Mouse (Mus musculus) monocyte, adult 5-6 weeks (primary cell): ENCODE measurements around the gene 4931428F04Rik. TPM values are rescaled to one million over a fixed set of nuclear protein-coding genes. Genes with fewer than 3 reads are reported as not detected.

Experiments
- ATAC-seq: fragments of 153-309, 156-312 bp; replicated peaks from 2 replicates; pipeline ENCODE4 v1.8.0; 2017; ENCODE audit warnings: mild to moderate bottlenecking; ENCODE audit not compliant: low TSS enrichment, insufficient number of reproducible peaks, severe bottlenecking, poor library complexity, low FRiP score
- total RNA-seq: library from RNA; stranded (forward); fragments of 200-1000, 200-491, 200-594 nt; gene quantifications from 3 replicates; pipeline ENCODE4 v1.2.3, GENCODE M21; 2017

4931428F04Rik gene
- 0.64 to 1.3 TPM in 2 of 3 replicates, not detected in the other for total RNA-seq

- 0 out of 2 replicates have a peak, but pooled peaks have one; percentile 1 for ATAC-seq
These were observed at the start of gene 4931428F04Rik for GRCm38 (mm10) chr8:105289805-105290460. Gene 4931428F04Rik (minus strand): TSS chr8:105289864.

DNA sequence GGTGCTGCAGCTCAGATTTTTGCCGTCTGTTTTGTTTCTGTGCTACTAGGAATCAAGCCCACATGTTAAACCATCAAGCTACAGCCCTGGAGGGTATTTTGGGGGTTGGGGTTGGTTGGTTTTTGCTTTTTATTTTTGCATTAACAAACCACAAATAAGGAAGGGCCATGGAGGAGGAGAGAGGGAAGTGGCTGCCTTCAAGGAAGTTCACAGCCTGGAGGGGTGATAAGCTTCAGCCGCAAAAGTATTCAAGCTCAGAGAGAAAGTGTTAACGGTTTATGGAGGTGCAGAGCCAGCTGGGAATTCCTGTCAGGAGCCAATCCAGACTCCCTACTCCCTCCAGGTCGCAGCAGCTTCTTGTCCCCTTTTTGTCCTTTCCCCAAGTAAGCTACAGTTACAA is 49.3 kb upstream of the 4931428F04Rik start:
- ATAC-seq = no peak

- no peak for ATAC-seq
These were observed 46.9 kb upstream of the 4931428F04Rik start for GRCm38 (mm10) chr8:105336373-105337130.

DNA sequence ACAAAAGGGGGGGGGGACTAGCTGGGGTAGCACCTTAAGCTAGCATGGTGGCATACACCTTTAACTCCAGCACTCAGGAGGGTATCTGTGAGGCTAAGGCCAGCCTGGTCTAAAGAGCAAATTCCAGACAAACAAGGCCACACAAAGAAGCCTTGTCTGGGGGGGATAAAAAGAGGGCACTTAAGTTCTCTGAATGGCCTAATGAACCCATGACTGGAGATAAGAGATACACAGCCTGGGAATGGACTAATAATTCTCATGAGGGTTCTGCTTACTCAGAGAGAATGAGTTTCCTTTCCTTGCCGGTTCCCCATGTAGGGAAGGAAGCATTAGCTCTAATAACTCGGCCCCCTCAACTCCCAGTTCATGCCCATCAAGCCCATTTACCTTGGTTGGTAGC is 42.9 kb upstream of the 4931428F04Rik start:
- no peak for ATAC-seq

DNA sequence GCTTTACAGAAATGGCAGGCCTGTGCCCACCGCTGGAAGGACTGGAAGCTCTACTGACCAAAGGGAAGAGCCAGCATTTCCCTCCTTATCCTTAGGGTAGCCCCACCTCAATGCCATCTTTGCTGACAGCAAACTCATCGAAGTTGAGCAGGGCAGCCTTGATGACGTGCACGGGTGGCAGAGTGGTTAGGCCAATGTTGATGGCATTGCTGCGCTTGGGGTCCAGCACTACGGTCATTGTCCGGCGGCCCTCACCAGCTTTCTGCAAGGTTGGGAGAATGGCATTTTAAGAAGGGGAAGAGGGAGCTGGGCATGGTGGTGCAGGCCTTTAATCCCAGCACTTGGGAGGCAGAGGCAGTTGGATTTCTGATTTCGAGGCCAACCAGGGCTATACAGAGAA is 42.3 kb upstream of the 4931428F04Rik start:
- ATAC-seq = no peak

DNA sequence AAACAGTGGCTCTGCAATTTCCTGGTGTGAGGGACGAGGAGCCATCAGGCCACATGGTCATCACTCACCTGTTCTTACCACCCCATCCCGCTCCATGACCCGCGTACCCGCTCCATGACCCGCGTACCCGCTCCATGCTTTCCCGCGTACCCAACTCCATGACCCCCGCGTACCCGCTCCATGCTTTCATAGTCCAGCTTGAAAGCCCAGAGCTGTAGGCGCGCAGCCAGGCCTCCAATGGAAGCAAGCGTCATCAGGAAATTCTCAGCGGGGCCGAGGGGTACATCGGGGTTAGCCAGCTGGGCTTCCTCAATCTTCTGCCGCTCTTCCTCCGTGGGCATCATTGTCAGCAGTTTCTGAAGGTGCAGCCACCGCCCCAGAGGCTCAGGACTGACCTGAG is 41.8 kb upstream of the 4931428F04Rik start:
- ATAC-seq = no peak

GRCm38 (mm10) chr8:105330325-105330724 is 40.7 kb upstream of the 4931428F04Rik start:
- no peak for ATAC-seq

GRCm38 (mm10) chr8:105326968-105327367 is 37.3 kb upstream of the 4931428F04Rik start:
- no peak for ATAC-seq

- ATAC-seq = peak; percentile 96
These were observed 36.5 kb upstream of the 4931428F04Rik start, which contains the start of the genes Lrrc29 and Tmem208 for GRCm38 (mm10) chr8:105326141-105326672. Gene Lrrc29 (minus strand): TSS chr8:105326278. Gene Tmem208 (plus strand): TSS chr8:105326354.

- ATAC-seq = 0 out of 2 replicates have a peak, but pooled peaks have one; percentile 4
These were observed 36.0 kb upstream of the 4931428F04Rik start for GRCm38 (mm10) chr8:105325641-105326093.

DNA sequence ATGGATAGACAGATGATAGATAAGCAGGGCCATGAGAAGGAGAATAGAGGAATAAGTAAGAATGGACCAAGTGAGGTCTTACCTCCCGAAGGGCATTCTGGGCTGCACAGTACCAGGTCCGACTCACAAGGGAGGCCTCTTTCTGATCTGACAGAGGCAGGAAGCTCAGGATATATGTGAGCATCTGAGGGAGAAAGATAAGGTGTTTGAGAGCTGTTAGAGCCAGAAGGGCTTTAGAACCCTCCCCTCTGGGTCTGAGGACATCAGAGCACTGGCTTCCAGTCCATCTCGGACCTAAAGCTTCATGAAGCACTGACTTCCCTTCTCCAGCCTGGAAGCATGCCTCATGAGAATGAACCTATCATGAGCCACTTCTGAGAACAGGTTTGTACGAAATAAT is 33.5 kb upstream of the 4931428F04Rik start:
- ATAC-seq = no peak

GRCm38 (mm10) chr8:105318662-105319190 is 29.1 kb upstream of the 4931428F04Rik start:
- no peak for ATAC-seq

- no peak for ATAC-seq
These were observed 28.3 kb upstream of the 4931428F04Rik start for GRCm38 (mm10) chr8:105317941-105318340.

- no peak for ATAC-seq
These were observed 25.6 kb upstream of the 4931428F04Rik start for GRCm38 (mm10) chr8:105315073-105315769.

- no peak for ATAC-seq
These were observed 24.1 kb upstream of the 4931428F04Rik start for GRCm38 (mm10) chr8:105313622-105314402.

- no peak for ATAC-seq
These were observed 23.3 kb upstream of the 4931428F04Rik start for GRCm38 (mm10) chr8:105312891-105313481.

DNA sequence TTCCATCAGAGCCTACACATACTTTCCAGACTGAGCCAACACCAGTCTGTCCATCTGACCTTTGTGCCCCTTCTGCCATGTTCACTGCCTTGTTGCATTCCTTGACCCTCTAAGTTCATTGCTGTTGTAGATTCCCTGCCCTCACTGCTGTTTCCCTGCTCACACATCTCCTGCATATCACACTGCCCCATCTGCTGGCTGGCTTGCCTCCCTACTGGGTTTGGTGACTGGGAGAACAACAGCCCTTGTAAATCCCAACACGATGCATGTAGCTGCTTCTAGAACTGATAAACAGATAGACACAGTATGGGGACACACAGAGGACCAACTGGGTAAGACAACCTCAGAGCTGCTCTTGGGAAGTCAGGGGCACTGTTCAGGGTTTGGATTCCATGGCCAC is 22.1 kb upstream of the 4931428F04Rik start:
- no peak for ATAC-seq

DNA sequence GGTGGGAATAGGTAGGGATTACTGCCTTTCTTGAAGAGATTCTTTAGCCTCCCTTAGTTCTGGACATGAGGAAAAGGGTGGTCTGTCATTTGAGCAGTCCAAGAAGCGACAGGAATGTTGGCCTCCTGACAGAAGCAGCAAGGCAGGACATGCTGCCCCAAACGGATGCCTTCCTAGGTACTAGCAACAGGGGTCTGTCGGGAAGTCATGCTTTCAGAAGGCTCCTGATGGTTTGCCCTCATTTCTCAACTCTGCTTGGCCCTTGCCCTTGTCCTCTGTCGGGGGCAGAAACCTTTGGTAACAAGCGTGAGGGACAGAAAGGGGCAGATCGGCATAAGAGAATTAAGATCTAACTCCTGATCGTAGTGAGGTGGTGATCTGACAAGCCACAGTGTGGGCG is 20.5 kb upstream of the 4931428F04Rik start:
- ATAC-seq = no peak
